Comparison of ENCODE assay signal across 18 mouse cellular contexts in the genomic region with DNA sequence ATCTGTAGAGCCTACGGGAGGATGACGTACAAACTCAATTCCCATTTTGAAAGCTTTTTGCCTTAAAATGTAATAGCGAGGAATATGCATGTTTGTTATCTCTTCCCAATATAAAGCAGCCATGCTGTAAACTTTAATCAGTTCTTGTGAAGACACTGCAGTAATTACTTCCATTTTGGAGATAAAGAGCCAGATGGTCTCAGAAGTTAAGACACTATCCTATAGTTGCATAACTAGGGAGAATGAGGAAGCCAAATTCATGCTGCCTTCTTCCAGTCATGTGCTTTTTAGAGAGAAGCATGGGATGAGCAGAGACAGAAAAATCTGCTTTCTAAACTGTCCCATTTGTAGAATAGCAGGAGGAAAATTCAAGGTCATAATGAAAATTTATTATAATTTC.
DNase-seq lines count a peak whose midpoint lies in the region; ATAC-seq lines count a peak whose summit lies in the region.
"Had no signal": no experiment of that assay in that cellular context is flagged by ENCODE, and none has a peak within 500 bp of the region (broad histone marks: within the 10 kb centered on the region; RNA-seq: fewer than 3 reads in every experiment).

No protein-coding gene starts in this region.

- H3K4me3 ChIP-seq in midbrain, embryonic 11.5 days (ENCODE audit: low read depth, low read length): no peak overlapping the region
- no peak overlapping the region for H3K4me3 ChIP-seq in midbrain, embryonic 15.5 days
- H3K4me3 ChIP-seq in limb, embryonic 10.5 days: no peak overlapping the region
- H3K4me3 ChIP-seq: heart, adult 2 months; heart, embryonic 10.5 days; heart, embryonic 13.5 days; hindbrain, embryonic 12.5 days; hindbrain, embryonic 15.5 days had no signal

- no peak overlapping the region for H3K27ac ChIP-seq in midbrain, embryonic 11.5 days (ENCODE audit: low read depth, low read length)
- H3K27ac ChIP-seq in midbrain, embryonic 15.5 days: no peak overlapping the region
- H3K27ac ChIP-seq in limb, embryonic 10.5 days: peak overlapping the region; percentile 66; the same call in 1 of the 2 replicates
- H3K27ac ChIP-seq: heart, adult 2 months; heart, embryonic 10.5 days; heart, embryonic 13.5 days; hindbrain, embryonic 12.5 days; hindbrain, embryonic 15.5 days had no signal

- H3K27me3 ChIP-seq in midbrain, embryonic 11.5 days (ENCODE audit: control insufficient read depth, insufficient read depth, low read length): no peaks in the 10 kb centered on the region
- no peaks in the 10 kb centered on the region for H3K27me3 ChIP-seq in midbrain, embryonic 15.5 days (replicated peaks)
- no peaks in the 10 kb centered on the region for H3K27me3 ChIP-seq in limb, embryonic 10.5 days (ENCODE audit: low read depth, poor library complexity, severe bottlenecking)
- H3K27me3 ChIP-seq: heart, embryonic 13.5 days; hindbrain, embryonic 12.5 days; hindbrain, embryonic 15.5 days had no signal

- 95% methylated on average over 3 of the region's 3 CpGs for WGBS in midbrain, embryonic 11.5 days
- 96% methylated on average over 3 of the region's 3 CpGs for WGBS in midbrain, embryonic 15.5 days
- WGBS in limb, embryonic 10.5 days: 91% methylated on average over 3 of the region's 3 CpGs

- H3K36me3 ChIP-seq in midbrain, embryonic 11.5 days (ENCODE audit: control insufficient read depth, insufficient read depth, low read length): no peaks in the 10 kb centered on the region
- H3K36me3 ChIP-seq in midbrain, embryonic 15.5 days (replicated peaks): no peaks in the 10 kb centered on the region
- H3K36me3 ChIP-seq in limb, embryonic 10.5 days: no peaks in the 10 kb centered on the region
- H3K36me3 ChIP-seq: heart, embryonic 10.5 days; heart, embryonic 13.5 days; hindbrain, embryonic 12.5 days; hindbrain, embryonic 15.5 days had no signal

- intact Hi-C loops in left cerebral cortex, postnatal 14 days (cut with DNase I): no loop called here

- DNase-seq in midbrain, embryonic 11.5 days (ENCODE audit: low spot score, missing footprints): peak; percentile 75
- DNase-seq in limb, embryonic 10.5 days (ENCODE audit: low spot score): no peak
- DNase-seq in telencephalon, adult 2 months (ENCODE audit: low read depth, low spot score): peak; percentile 22
- no peak for DNase-seq in left cerebral cortex, postnatal 14 days (ENCODE audit: low spot score in 2 of 2)
- DNase-seq: adrenal gland, adult 8-10 months; adrenal gland, postnatal 25 days; cerebellum, adult 18-20 months; cerebellum, adult 9-10 months; heart, adult 2 months; heart, postnatal 14 days had no signal

- no peak overlapping the region for H3K9ac ChIP-seq in midbrain, embryonic 11.5 days (ENCODE audit: low read length)
- no peak overlapping the region for H3K9ac ChIP-seq in midbrain, embryonic 15.5 days
- H3K9ac ChIP-seq: heart, embryonic 13.5 days; hindbrain, embryonic 12.5 days; hindbrain, embryonic 15.5 days had no signal

- no peaks in the 10 kb centered on the region for H3K9me3 ChIP-seq in midbrain, embryonic 11.5 days (ENCODE audit: control insufficient read depth, low read length)
- no peaks in the 10 kb centered on the region for H3K9me3 ChIP-seq in midbrain, embryonic 15.5 days
- no peaks in the 10 kb centered on the region for H3K9me3 ChIP-seq in limb, embryonic 10.5 days (replicated peaks)
- H3K9me3 ChIP-seq: heart, embryonic 10.5 days; heart, embryonic 13.5 days; hindbrain, embryonic 12.5 days; hindbrain, embryonic 15.5 days had no signal

- H3K4me2 ChIP-seq in midbrain, embryonic 11.5 days: no peak overlapping the region
- no peak overlapping the region for H3K4me2 ChIP-seq in midbrain, embryonic 15.5 days
- H3K4me2 ChIP-seq: heart, embryonic 13.5 days; hindbrain, embryonic 12.5 days; hindbrain, embryonic 15.5 days had no signal

- no peak for ATAC-seq in midbrain, embryonic 11.5 days (ENCODE audit: low FRiP score)
- no peak for ATAC-seq in midbrain, embryonic 15.5 days (replicated peaks)
- no peak for ATAC-seq in erythroblast, adult 5-6 weeks (replicated peaks; ENCODE audit: low FRiP score, poor library complexity, severe bottlenecking)
- ATAC-seq: activated CD4-positive, CD25-positive, alpha-beta regulatory T cell, adult 4 months; forebrain, embryonic 14.5 days had no signal

- H3K4me1 ChIP-seq in midbrain, embryonic 11.5 days (ENCODE audit: control insufficient read depth, insufficient read depth, low read length): no peaks in the 10 kb centered on the region
- no peaks in the 10 kb centered on the region for H3K4me1 ChIP-seq in midbrain, embryonic 15.5 days
- H3K4me1 ChIP-seq in limb, embryonic 10.5 days: peaks cover 24% of the 10 kb centered on the region
- H3K4me1 ChIP-seq: heart, embryonic 10.5 days; heart, embryonic 13.5 days; hindbrain, embryonic 12.5 days; hindbrain, embryonic 15.5 days had no signal

Comparison
In these comparisons a context has a peak if more than half of its experiments do, and no peak if none do; other contexts are left out.
1. DNase-seq: peak in midbrain, embryonic 11.5 days (single experiment) and telencephalon, adult 2 months (single experiment); none in limb, embryonic 10.5 days (single experiment) and left cerebral cortex, postnatal 14 days (0 of 2).